ENCODE assay signal across 8 mouse cellular contexts in the genomic region with DNA sequence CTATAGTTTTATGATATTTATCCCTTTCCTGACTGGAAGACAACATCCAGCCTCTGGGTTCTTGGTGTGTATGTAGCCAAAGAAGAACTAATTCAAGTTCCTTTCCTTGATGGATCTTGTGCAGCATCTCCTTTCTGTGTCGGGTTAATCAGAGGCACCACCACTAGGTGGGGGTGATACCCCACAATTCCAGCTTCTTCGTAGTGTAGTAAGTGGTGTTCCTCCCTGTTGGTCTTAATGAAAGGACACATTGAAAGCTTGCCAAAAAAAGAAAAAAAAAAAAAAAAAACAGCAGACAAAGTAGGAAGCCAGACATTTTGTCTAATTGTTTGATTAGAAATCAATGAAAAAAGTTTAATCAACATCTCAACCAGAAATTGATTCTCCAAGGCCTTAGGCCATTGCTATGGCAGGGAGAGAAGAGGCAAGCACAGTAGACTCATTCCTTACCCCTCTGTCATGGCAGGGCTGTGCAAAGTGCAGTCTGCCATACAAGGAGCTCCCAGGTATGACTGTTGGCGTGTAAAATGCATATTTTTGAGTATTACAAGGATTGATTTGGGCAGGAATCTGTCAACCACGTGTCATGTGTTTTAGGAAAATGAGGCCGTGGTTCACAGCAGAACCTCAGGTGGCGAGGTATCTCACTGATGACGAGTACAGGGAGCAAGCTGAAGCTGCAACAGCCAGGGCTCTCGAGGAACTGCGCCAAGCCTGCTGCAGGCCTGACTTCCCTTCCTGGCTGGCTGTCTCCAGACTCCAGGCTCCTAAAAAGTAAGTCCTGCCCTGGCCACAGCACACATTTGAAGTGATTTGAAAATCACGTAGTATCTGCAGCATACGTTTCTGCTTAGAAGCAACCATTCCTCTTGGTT. TPM values are rescaled to one million over a fixed set of nuclear protein-coding genes. Genes with fewer than 3 reads are reported as not detected.
DNase-seq lines count a peak whose midpoint lies in the region; ATAC-seq and TF ChIP-seq lines count a peak whose summit lies in the region.

No protein-coding gene starts in this region.

- ATAC-seq in lung, embryonic 14.5 days (ENCODE audit: insufficient read depth): peak; percentile 83

- peak; percentile 35 to 77; a peak in 3 of 4 replicates for TF ChIP-seq CTCF in CH12.LX (conservative IDR thresholded peaks at IDR 0.05 in 1 of 2, IDR thresholded peaks at IDR 0.05 in 1 of 2; ENCODE audit: low read depth in 2 of 2, low read length in 2 of 2)
- TF ChIP-seq CTCF in lung, embryonic 14.5 days (IDR thresholded peaks at IDR 0.05; ENCODE audit: low read depth): peak; percentile 82

- no peaks in the 10 kb centered on the region for H3K27me3 ChIP-seq in CH12.LX (replicated peaks)
- no peaks in the 10 kb centered on the region for H3K27me3 ChIP-seq in lung, embryonic 14.5 days (ENCODE audit: insufficient read depth, low read length)

- intact Hi-C loops in heart, postnatal 14 days (cut with DNase I): loop anchor here (1.0 to 5.0 kb wide), 4 partner anchors 100 to 384 kb away; no protein-coding TSS in a partner anchor

- H3K36me3 ChIP-seq in CH12.LX (replicated peaks in 1 of 2; ENCODE audit: control insufficient read depth in 1 of 2, insufficient read depth in 1 of 2, low read length in 1 of 2): peaks cover 31 to 76% of the 10 kb centered on the region in 2 experiments
- peaks cover 27% of the 10 kb centered on the region for H3K36me3 ChIP-seq in lung, embryonic 14.5 days (ENCODE audit: insufficient read depth)

- TF ChIP-seq RAD21 in CH12.LX (IDR thresholded peaks at IDR 0.05; ENCODE audit: low read depth, low read length): peak; percentile 79

- no peak for TF ChIP-seq POLR2A in CH12.LX (IDR thresholded peaks at IDR 0.05; ENCODE audit: low read depth, low read length)

- H3K9ac ChIP-seq in CH12.LX (ENCODE audit: insufficient read depth, low read depth): no peak overlapping the region
- H3K9ac ChIP-seq in lung, embryonic 14.5 days: no peak overlapping the region

- no peak overlapping the region for H3K27ac ChIP-seq in CH12.LX (ENCODE audit: insufficient read depth, low read depth)
- no peak overlapping the region for H3K27ac ChIP-seq in lung, embryonic 14.5 days (ENCODE audit: low read depth)

- peaks cover 0 to 42% of the 10 kb centered on the region in 2 experiments; a peak in 2 of 4 replicates for H3K4me1 ChIP-seq in CH12.LX (ENCODE audit: control insufficient read depth in 1 of 2, insufficient read depth in 2 of 2)
- peaks cover 4% of the 10 kb centered on the region; the same call in 1 of the 2 replicates for H3K4me1 ChIP-seq in lung, embryonic 14.5 days (ENCODE audit: insufficient read depth)

- H3K9me3 ChIP-seq in CH12.LX (replicated peaks; ENCODE audit: low read length): no peaks in the 10 kb centered on the region
- H3K9me3 ChIP-seq in lung, embryonic 14.5 days (ENCODE audit: low read depth, low read length): no peaks in the 10 kb centered on the region

- no peak overlapping the region for H3K4me2 ChIP-seq in CH12.LX (ENCODE audit: insufficient read depth, low read depth, poor library complexity, severe bottlenecking)
- H3K4me2 ChIP-seq in lung, embryonic 14.5 days: no peak overlapping the region

- whole genome bisulfite sequencing in lung, embryonic 14.5 days: 81% methylated on average over 11 of the region's 11 CpGs

- in situ Hi-C loops in CH12.LX (cut with MboI; ENCODE audit: low pct_ligation_motif_present, low pct_unique_long_range_greater_than_20kb, low sequenced_read_pairs): loop anchor here (25.0 kb wide), 4 partner anchors 214 to 536 kb away; a partner anchor contains a TSS

- DNase-seq in CH12.LX (ENCODE audit: extremely low read depth): peak; percentile 70
- peak; percentile 62 to 79 for DNase-seq in adrenal gland, postnatal 36 days
- DNase-seq in fibroblast of lung, adult 2 months (ENCODE audit: low read depth): peak; percentile 73
- peak; percentile 78 to 83 for DNase-seq in heart, postnatal 14 days
- DNase-seq in layer of hippocampus, adult 18-20 months (ENCODE audit: low spot score in 2 of 2): peak; percentile 80 to 92
- peak; percentile 90 for DNase-seq in lung, embryonic 14.5 days
- DNase-seq in ovary, adult 18-20 months (ENCODE audit: low spot score): peak; percentile 44
- peak; percentile 82 for DNase-seq in thymus, postnatal 25 days

- dilution Hi-C loops in CH12.LX (cut with MboI; ENCODE audit: extremely low pct_ligation_motif_present, extremely low pct_unique_long_range_greater_than_20kb, low sequenced_read_pairs): no loop called here

- H3K79me2 ChIP-seq in CH12.LX (replicated peaks; ENCODE audit: control insufficient read depth, extremely low read depth, insufficient read depth, poor library complexity, severe bottlenecking): no peaks in the 10 kb centered on the region

- TF ChIP-seq EP300 in CH12.LX (IDR thresholded peaks at IDR 0.05; ENCODE audit: low read length): no peak

- H3K4me3 ChIP-seq in CH12.LX (replicated peaks in 1 of 3; ENCODE audit: low read depth in 2 of 3, low read length in 2 of 3, poor library complexity in 1 of 3): no peak overlapping the region
- H3K4me3 ChIP-seq in lung, embryonic 14.5 days (ENCODE audit: low read depth, low read length): no peak overlapping the region

TF ChIP-seq in CH12.LX, 34 proteins besides CTCF, POLR2A, EP300 and RAD21:
- TF ChIP-seq MAZ (IDR thresholded peaks at IDR 0.05; ENCODE audit: low read depth, low read length): no peak
- TF ChIP-seq ZNF384 (IDR thresholded peaks at IDR 0.05; ENCODE audit: low read depth, low read length): peak; percentile 30; the same call in 1 of the 2 replicates
- TF ChIP-seq CHD1 (IDR thresholded peaks at IDR 0.05; ENCODE audit: low read depth, low read length): no peak
- TF ChIP-seq TCF12 (IDR thresholded peaks at IDR 0.05; ENCODE audit: low read depth, low read length): no peak
- no peak for TF ChIP-seq USF1 (IDR thresholded peaks at IDR 0.05; ENCODE audit: low read depth, low read length)
- no peak for TF ChIP-seq JUND (conservative IDR thresholded peaks at IDR 0.05; ENCODE audit: low read depth, low read length)
- TF ChIP-seq SMC3 (IDR thresholded peaks at IDR 0.05; ENCODE audit: low read depth, low read length): peak; percentile 64
- no peak for TF ChIP-seq MXI1 (IDR thresholded peaks at IDR 0.05; ENCODE audit: low read depth, low read length)

RNA-seq across cellular contexts. Expression of a gene that starts 17.9 kb away (rescaled TPM):
- total RNA-seq in CH12.LX (2012; rRNA removed) (9.4 and 11.2 TPM in 2 replicates), CH12.LX (2014; rRNA removed) (18.2 and 20.1 TPM in 2 replicates)
- polyA plus RNA-seq in CH12.LX (2012; ENCODE audit: insufficient read length, low read depth): 10.2 and 13.3 TPM in 2 replicates
- total RNA-seq in adrenal gland, postnatal 36 days (2021): 1 to 10 TPM; 1.7 to 2.7 TPM
- 1 to 10 TPM; 1.6 to 2.1 TPM for total RNA-seq in heart, postnatal 14 days (2021)
- 1 to 10 TPM; 3.1 to 4.1 TPM for total RNA-seq in layer of hippocampus, adult 18-20 months (2021)
- 12.2 and 14.3 TPM in 2 replicates for polyA plus RNA-seq in lung, embryonic 14.5 days (2014; fragmentation: Nextera tagmentation; extraction: Ambion mirVana)
